Mouse (Mus musculus) R1 (cell line): ENCODE measurements around the gene Olfr122.

Experiments
- DNase-seq: peaks from one replicate; pipeline ENCODE4 v3.0.0-alpha.2; 2018; ENCODE audit warnings: low read depth, low spot score

Olfr122 gene

DNA sequence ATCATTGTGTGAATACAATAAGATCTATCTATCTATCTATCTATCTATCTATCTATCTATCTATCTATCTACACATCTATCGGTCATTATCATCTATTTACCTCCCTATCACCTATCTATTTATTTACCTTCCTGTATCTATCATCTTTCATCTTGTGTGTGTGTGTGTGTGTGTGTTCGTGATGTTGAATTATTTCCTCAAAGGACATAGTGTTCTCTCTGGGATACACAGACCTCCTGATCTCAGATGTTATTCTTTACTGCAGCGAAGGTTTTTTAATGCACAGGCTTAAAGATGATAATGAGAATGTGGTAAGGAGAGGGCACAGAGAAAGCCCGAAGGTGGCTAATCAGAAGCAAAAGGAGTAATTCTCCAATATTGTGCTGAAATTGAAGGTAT is at the start of gene Olfr122:
Gene Olfr122, plus strand, starts transcription at position 301 of the 400 bp plus-strand sequence.
- DNase-seq, result no peak

DNA sequence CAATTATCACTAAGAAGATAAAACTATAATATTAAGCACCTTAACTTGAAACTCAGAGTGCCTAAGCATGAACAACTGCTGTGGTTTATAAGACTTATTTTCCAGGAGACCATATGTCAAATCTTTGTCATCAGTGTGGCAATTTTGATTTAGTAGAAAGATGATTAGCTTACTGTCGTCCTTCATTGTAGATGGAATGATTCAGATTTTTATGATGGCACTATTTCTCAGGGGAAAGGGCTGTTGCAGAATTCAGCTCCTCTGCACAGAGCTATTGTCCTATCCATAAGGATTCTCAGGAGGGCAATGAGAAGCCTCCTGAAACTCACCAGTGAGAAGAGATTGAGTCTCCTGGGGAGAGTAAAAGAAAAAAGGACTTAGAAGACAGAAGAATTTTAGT is 46.9 kb upstream of the Olfr122 start, which contains the start of gene Olfr120:
Gene Olfr120, plus strand, starts transcription at position 301 of the 400 bp plus-strand sequence.
- no peak for DNase-seq

DNA sequence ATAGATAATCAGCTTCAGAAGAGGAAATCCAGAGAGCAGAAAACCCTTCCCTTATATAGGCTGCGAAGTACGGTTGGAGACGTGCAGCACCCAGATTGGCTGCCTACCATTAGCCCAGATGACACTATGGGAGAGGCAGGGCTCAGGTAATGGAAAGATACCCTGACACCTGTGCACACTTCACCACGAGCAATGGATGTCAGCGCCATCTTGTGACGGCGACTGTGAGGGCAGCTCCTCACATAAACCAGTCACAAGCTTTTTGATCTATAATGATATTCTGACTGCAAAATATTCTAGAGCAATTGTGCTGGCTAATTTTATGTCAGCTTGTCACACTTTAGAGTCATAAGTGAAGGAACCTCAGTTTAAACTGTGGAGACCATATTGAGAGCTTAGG is 30.3 kb upstream of the Olfr122 start:
- no peak for DNase-seq

DNA sequence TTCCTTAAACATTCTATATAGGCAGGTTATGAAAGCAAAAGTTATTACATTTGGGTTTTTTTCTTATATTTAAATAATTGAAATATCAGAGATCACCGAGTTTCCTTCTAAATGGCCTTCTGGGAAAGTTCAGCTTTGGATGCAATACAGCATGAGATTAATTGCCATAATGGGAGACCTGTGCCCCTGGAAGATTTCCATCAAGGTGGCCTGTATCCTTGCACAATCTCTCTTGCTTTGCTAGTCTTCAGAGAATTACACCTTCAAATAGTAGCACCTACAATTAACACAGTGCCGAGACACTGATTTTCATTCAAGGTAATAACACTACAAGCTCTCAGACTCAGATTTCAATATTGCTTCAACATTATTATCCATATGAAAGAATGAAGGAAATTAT is 24.8 kb downstream of the Olfr122 start, which contains the start of gene Olfr123:
Gene Olfr123, plus strand, starts transcription at position 301 of the 400 bp plus-strand sequence.
- no peak for DNase-seq

DNA sequence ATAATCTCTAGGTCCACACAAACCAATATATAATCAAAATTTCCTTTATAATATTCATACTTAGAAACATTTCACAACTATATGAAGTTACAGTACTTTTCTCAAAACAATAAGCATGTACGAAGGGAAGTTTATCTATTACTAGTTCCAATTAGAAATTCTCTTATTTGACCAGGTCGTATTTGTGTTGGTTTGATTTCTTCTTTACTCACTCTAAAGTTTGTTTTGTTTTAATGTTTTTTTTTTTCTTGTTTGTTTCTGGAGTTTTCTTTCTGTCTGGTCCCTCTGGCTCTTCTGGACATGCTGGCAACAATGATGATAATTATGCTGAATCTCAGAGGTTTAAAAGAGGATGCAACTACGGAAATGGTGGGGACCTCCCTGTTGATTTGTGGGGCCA is 31.2 kb downstream of the Olfr122 start, which contains the start of gene Olfr124:
Gene Olfr124, plus strand, starts transcription at position 301 of the 400 bp plus-strand sequence.
- DNase-seq, result no peak
